Mouse (Mus musculus) heart, embryonic 13.5 days (tissue): Measurements from ENCODE around the gene Lrrc51. TPM values are rescaled to one million over a fixed set of nuclear protein-coding genes. Genes with fewer than 3 reads are reported as not detected.

Source experiments
- microRNA-seq: library from miRNA; unstranded; fragments of <30 nt; microRNA quantifications from one replicate; pipeline ENCODE4, GENCODE M21; 2016
- polyA plus RNA-seq: library from polyadenylated mRNA; unstranded; fragments of >200 nt; fragmentation: Nextera tagmentation; extraction: Ambion mirVana; gene quantifications from 2 replicates; pipeline ENCODE4 v1.2.1, GENCODE M21; 2015

The Lrrc51 gene
- polyA plus RNA-seq, 1 experiment from 2014 or later: 5.1 TPM

Small RNA genes within 50 kb of the gene (microRNA-seq; reads per million reads assigned to microRNA genes)
- gene Gm22655: not detected

Other genes starting within 250 kb of the Lrrc51 start
- gene Phox2a, start 115.6 kb downstream of the Lrrc51 start, polyA plus RNA-seq: 0.11 and 0.32 TPM in 2 replicates
- gene Inppl1, start 95.7 kb downstream of the Lrrc51 start, polyA plus RNA-seq: 44.9 and 56.3 TPM in 2 replicates
- 1.6 and 1.8 TPM in 2 replicates for gene Folr2, start 76.7 kb downstream of the Lrrc51 start, polyA plus RNA-seq
- gene Anapc15, start 70.2 kb downstream of the Lrrc51 start, polyA plus RNA-seq: 61.7 and 64.4 TPM in 2 replicates
- 4.7 and 6.4 TPM in 2 replicates for gene Folr1, start 63.1 kb downstream of the Lrrc51 start, polyA plus RNA-seq
- gene Lamtor1, start 28.0 kb downstream of the Lrrc51 start, polyA plus RNA-seq: 140 and 155 TPM in 2 replicates
- gene Tomt, start 27.5 kb downstream of the Lrrc51 start, polyA plus RNA-seq: 0.10 and 0.27 TPM in 2 replicates
- 39.7 and 41.7 TPM in 2 replicates for gene Numa1, start 216 bp upstream of the Lrrc51 start, polyA plus RNA-seq
- 1.5 and 1.9 TPM in 2 replicates for gene Il18bp, start 84.8 kb upstream of the Lrrc51 start, polyA plus RNA-seq
- gene Rnf121, start 131.6 kb upstream of the Lrrc51 start, polyA plus RNA-seq: 17.0 and 17.2 TPM in 2 replicates
- 19.3 and 25.2 TPM in 2 replicates for gene Xndc1, start 131.6 kb upstream of the Lrrc51 start, polyA plus RNA-seq
- 0.91 and 1.0 TPM in 2 replicates for gene Xntrpc, start 131.8 kb upstream of the Lrrc51 start, polyA plus RNA-seq
- not detected in 2 replicates for gene Trpc2, start 149.2 kb upstream of the Lrrc51 start, polyA plus RNA-seq
- 3.5 and 4.7 TPM in 2 replicates for gene Art1, start 167.8 kb upstream of the Lrrc51 start, polyA plus RNA-seq
- 0.83 and 1.5 TPM in 2 replicates for gene Art5, start 175.6 kb upstream of the Lrrc51 start, polyA plus RNA-seq
- 0.06 and 0.11 TPM in 2 replicates for gene Chrna10, start 182.9 kb upstream of the Lrrc51 start, polyA plus RNA-seq